Mouse (Mus musculus): Measurements from ENCODE around the gene Cacnb4. TPM values are rescaled to one million over a fixed set of nuclear protein-coding genes. Genes with fewer than 3 reads are reported as not detected.

The Cacnb4 gene
- total and polyA plus RNA-seq, 3 experiments: 0.16 to 0.61 (median 0.29) TPM

GRCm38 (mm10) chr2:52643657-52644056 is 33.0 kb downstream of the Cacnb4 start:
- WGBS: 66% methylated on average over 6 of the region's 6 CpGs
- no peak overlapping the region for H3K4me3 ChIP-seq
- intact Hi-C loops (cut with DNase I): no loop called here

DNA sequence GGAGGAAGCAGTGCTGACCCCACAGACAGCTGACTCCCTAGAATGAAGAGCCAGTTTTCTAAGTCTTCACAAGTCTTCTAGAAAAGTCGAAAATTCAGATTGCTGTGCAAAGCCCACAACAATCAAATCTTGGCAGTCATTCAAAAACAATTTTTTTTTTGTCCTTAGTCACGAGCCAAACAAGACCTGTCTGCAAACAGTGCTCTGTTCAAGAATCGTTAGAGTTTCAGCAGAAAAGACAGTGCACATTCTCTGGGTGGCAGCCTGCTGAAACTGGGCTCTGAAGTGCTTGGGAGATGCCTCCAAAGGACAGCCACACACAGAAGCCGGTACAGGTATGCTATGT is 37.1 kb downstream of the Cacnb4 start:
- H3K79me2 ChIP-seq (replicated peaks; ENCODE audit: control insufficient read depth, insufficient read depth, low read length): no peaks in the 10 kb centered on the region
- no peak overlapping the region for H3K9ac ChIP-seq (ENCODE audit: low read depth, low read length)
- no peak overlapping the region for H3K27ac ChIP-seq
- DNase-seq: no peak
- H3K27me3 ChIP-seq (ENCODE audit: control insufficient read depth, insufficient read depth, low read length): no peaks in the 10 kb centered on the region
- TF ChIP-seq POLR2A (IDR thresholded peaks at IDR 0.05; ENCODE audit: insufficient read depth, low read depth, low read length): no peak
- no peak for TF ChIP-seq CTCF (IDR thresholded peaks at IDR 0.05)
- TF ChIP-seq EP300 (IDR thresholded peaks at IDR 0.05; ENCODE audit: insufficient read depth, low read depth, low read length): no peak
- peaks cover 4% of the 10 kb centered on the region for H3K4me1 ChIP-seq (ENCODE audit: control insufficient read depth, insufficient read depth, low read length)
- H3K36me3 ChIP-seq (ENCODE audit: control insufficient read depth, insufficient read depth, low read length): no peaks in the 10 kb centered on the region
- WGBS: 41% methylated on average over 4 of the region's 4 CpGs
- intact Hi-C loops (cut with DNase I): no loop called here
- H3K4me3 ChIP-seq: no peak overlapping the region

More at GRCm38 (mm10) chr2:52643657-52644056, 33.0 kb downstream of the Cacnb4 start:
- TF ChIP-seq EP300 (IDR thresholded peaks at IDR 0.05; ENCODE audit: insufficient read depth, low read depth, low read length) (no peak), POLR2A (IDR thresholded peaks at IDR 0.05; ENCODE audit: insufficient read depth, low read depth, low read length) (no peak), CTCF (IDR thresholded peaks at IDR 0.05) (no peak)
- Histone ChIP-seq H3K36me3 (ENCODE audit: control insufficient read depth, insufficient read depth, low read length) (peaks cover 2% of the 10 kb centered on the region; the same call in 1 of the 2 replicates), H3K79me2 (replicated peaks; ENCODE audit: control insufficient read depth, insufficient read depth, low read length) (no peaks in the 10 kb centered on the region), H3K9ac (ENCODE audit: low read depth, low read length) (no peak overlapping the region), H3K27me3 (ENCODE audit: control insufficient read depth, insufficient read depth, low read length) (no peaks in the 10 kb centered on the region), H3K27ac (no peak overlapping the region), H3K4me1 (ENCODE audit: control insufficient read depth, insufficient read depth, low read length) (peaks cover 2% of the 10 kb centered on the region; the same call in 1 of the 2 replicates)
- DNase-seq: no peak

DNA sequence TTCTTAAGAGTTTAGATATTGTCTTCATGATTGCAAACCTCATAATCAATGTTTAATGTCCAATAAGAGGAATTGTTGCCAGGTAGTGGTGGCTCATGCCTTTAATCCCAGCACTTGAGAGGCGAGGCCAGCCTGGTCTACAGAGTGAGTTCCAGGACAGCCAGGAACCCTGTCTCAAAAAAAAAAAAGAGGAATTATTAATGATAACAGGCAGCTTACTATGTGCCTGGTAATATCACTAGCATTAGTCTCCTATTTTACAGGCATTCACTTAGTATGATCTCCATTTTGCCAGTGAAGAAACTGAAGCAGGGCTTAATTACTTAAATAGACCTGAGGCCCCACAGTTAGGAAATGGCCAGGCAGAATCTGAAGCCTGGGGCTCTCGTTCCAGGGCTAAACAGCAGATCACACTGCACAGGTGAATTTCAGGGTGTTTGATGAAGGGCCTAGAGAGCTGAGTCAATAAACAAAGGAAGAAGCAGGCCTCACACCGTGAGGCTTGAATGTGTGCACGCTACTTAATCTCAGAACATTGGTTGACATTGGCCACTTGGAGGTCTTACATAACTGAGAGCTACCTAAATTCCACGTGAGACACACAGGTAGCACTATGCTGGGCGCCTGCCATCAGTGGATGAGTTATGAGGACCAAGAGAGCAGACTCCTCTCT is 37.6 kb downstream of the Cacnb4 start:
- H3K36me3 ChIP-seq (ENCODE audit: control insufficient read depth, insufficient read depth, low read length): no peaks in the 10 kb centered on the region
- no peaks in the 10 kb centered on the region for H3K79me2 ChIP-seq (replicated peaks; ENCODE audit: control insufficient read depth, insufficient read depth, low read length)
- no peak overlapping the region for H3K4me3 ChIP-seq
- no peak overlapping the region for H3K27ac ChIP-seq
- no peak for DNase-seq
- no peak for TF ChIP-seq CTCF (IDR thresholded peaks at IDR 0.05)
- TF ChIP-seq POLR2A (IDR thresholded peaks at IDR 0.05; ENCODE audit: insufficient read depth, low read depth, low read length): no peak
- no peak for TF ChIP-seq EP300 (IDR thresholded peaks at IDR 0.05; ENCODE audit: insufficient read depth, low read depth, low read length)
- intact Hi-C loops (cut with DNase I): no loop called here
- no peaks in the 10 kb centered on the region for H3K27me3 ChIP-seq (ENCODE audit: control insufficient read depth, insufficient read depth, low read length)
- peaks cover 4% of the 10 kb centered on the region for H3K4me1 ChIP-seq (ENCODE audit: control insufficient read depth, insufficient read depth, low read length)
- H3K9ac ChIP-seq (ENCODE audit: low read depth, low read length): no peak overlapping the region
- 89% methylated on average over 6 of the region's 6 CpGs for WGBS

GRCm38 (mm10) chr2:52638226-52638625 is 38.4 kb downstream of the Cacnb4 start:
- H3K9ac ChIP-seq (ENCODE audit: low read depth, low read length): no peak overlapping the region
- H3K36me3 ChIP-seq (ENCODE audit: control insufficient read depth, insufficient read depth, low read length): no peaks in the 10 kb centered on the region
- 22% methylated on average over 4 of the region's 4 CpGs for WGBS
- no peaks in the 10 kb centered on the region for H3K27me3 ChIP-seq (ENCODE audit: control insufficient read depth, insufficient read depth, low read length)
- no peak for DNase-seq
- peaks cover 4% of the 10 kb centered on the region for H3K4me1 ChIP-seq (ENCODE audit: control insufficient read depth, insufficient read depth, low read length)
- H3K79me2 ChIP-seq (replicated peaks; ENCODE audit: control insufficient read depth, insufficient read depth, low read length): no peaks in the 10 kb centered on the region
- H3K27ac ChIP-seq: no peak overlapping the region
- TF ChIP-seq CTCF (IDR thresholded peaks at IDR 0.05): no peak
- no peak for TF ChIP-seq EP300 (IDR thresholded peaks at IDR 0.05; ENCODE audit: insufficient read depth, low read depth, low read length)
- TF ChIP-seq POLR2A (IDR thresholded peaks at IDR 0.05; ENCODE audit: insufficient read depth, low read depth, low read length): no peak
- no peak overlapping the region for H3K4me3 ChIP-seq
- intact Hi-C loops (cut with DNase I): no loop called here

DNA sequence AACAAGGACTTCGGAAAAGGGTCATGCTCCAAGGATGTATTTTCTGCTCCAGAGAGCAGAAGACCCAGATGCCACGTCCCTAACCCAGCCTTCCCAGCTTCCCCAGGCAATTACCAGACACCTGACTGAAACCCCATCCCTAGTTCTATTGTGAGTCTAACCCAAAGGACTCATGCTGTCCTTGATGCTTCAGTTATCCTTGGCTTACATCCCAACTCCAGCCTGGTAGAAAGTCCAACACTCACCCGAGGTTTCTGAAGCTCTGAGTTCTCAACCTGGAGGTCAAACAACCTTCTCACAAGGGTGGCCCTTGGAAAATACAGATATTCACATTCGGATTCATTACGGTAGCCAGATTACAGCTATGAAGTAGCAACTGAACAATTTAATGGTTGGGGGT is 40.6 kb downstream of the Cacnb4 start:
- TF ChIP-seq POLR2A (IDR thresholded peaks at IDR 0.05; ENCODE audit: insufficient read depth, low read depth, low read length) (no peak), CTCF (IDR thresholded peaks at IDR 0.05) (no peak), EP300 (IDR thresholded peaks at IDR 0.05; ENCODE audit: insufficient read depth, low read depth, low read length) (no peak)
- no peak overlapping the region for H3K27ac ChIP-seq
- H3K4me1 ChIP-seq (ENCODE audit: control insufficient read depth, insufficient read depth, low read length): peaks cover 4% of the 10 kb centered on the region
- no peaks in the 10 kb centered on the region for H3K36me3 ChIP-seq (ENCODE audit: control insufficient read depth, insufficient read depth, low read length)
- 76% methylated on average over 5 of the region's 5 CpGs for WGBS
- H3K79me2 ChIP-seq (replicated peaks; ENCODE audit: control insufficient read depth, insufficient read depth, low read length): no peaks in the 10 kb centered on the region
- DNase-seq: no peak
- H3K27me3 ChIP-seq (ENCODE audit: control insufficient read depth, insufficient read depth, low read length): no peaks in the 10 kb centered on the region
- no peak overlapping the region for H3K4me3 ChIP-seq
- H3K9ac ChIP-seq (ENCODE audit: low read depth, low read length): no peak overlapping the region
- intact Hi-C loops (cut with DNase I): no loop called here

- intact Hi-C loops (cut with DNase I): no loop called here
- Histone ChIP-seq H3K4me3 (no peak overlapping the region), H3K27ac (no peak overlapping the region), H3K36me3 (ENCODE audit: control insufficient read depth, insufficient read depth, low read length) (no peaks in the 10 kb centered on the region), H3K27me3 (ENCODE audit: control insufficient read depth, insufficient read depth, low read length) (no peaks in the 10 kb centered on the region), H3K79me2 (replicated peaks; ENCODE audit: control insufficient read depth, insufficient read depth, low read length) (no peaks in the 10 kb centered on the region), H3K4me1 (ENCODE audit: control insufficient read depth, insufficient read depth, low read length) (peaks cover 4% of the 10 kb centered on the region), H3K9ac (ENCODE audit: low read depth, low read length) (no peak overlapping the region)
- TF ChIP-seq POLR2A (IDR thresholded peaks at IDR 0.05; ENCODE audit: insufficient read depth, low read depth, low read length) (no peak), EP300 (IDR thresholded peaks at IDR 0.05; ENCODE audit: insufficient read depth, low read depth, low read length) (no peak), CTCF (IDR thresholded peaks at IDR 0.05) (no peak)
- no peak for DNase-seq
- 60% methylated on average over 4 of the region's 4 CpGs for WGBS
Measured at GRCm38 (mm10) chr2:52635358-52635757, 41.3 kb downstream of the Cacnb4 start.

Measured in heart, adult 2 months (tissue).